Mouse (Mus musculus) neural tube, embryonic 14.5 days (tissue): ENCODE results near the gene Dnah17. TPM values are rescaled to one million over a fixed set of nuclear protein-coding genes. Genes with fewer than 3 reads are reported as not detected.

ENCODE experiments used
- ATAC-seq: fragments of 200-750 bp; cut with Nextera tagmentation; 2 replicates; pipeline ENCODE4 v1.8.0; 2017; ENCODE audit warnings: low read depth, mild to moderate bottlenecking, moderate TSS enrichment, moderate library complexity
- H3K27ac ChIP-seq: fragments of 300-500 bp; sonication (generic); 2 replicates; pipeline ENCODE4 v1.5.1; 2014; ENCODE audit warnings: low read depth, mild to moderate bottlenecking, control low read depth, low read length, moderate library complexity, mixed read lengths
- H3K27me3 ChIP-seq: fragments of 300-500 bp; sonication (generic); 2 replicates; pipeline ENCODE4 v1.6.1; 2014; ENCODE audit warnings: low read length; ENCODE audit not compliant: control insufficient read depth, insufficient read depth
- H3K36me3 ChIP-seq: fragments of 300-500 bp; sonication (generic); 2 replicates; pipeline ENCODE4 v1.6.1; 2014; ENCODE audit warnings: low read length, mixed read lengths; ENCODE audit not compliant: control insufficient read depth, insufficient read depth
- H3K4me1 ChIP-seq: fragments of 300-500 bp; sonication (generic); 2 replicates; pipeline ENCODE4 v1.6.1; 2014; ENCODE audit warnings: low read length; ENCODE audit not compliant: control insufficient read depth, insufficient read depth
- H3K4me2 ChIP-seq: fragments of 300-500 bp; sonication (generic); 2 replicates; pipeline ENCODE4 v1.6.1; 2014; ENCODE audit warnings: mild to moderate bottlenecking, low read depth, low read length, control low read depth
- H3K4me3 ChIP-seq: fragments of 300-500 bp; sonication (generic); 2 replicates; pipeline ENCODE4 v1.5.1; 2014; ENCODE audit warnings: low read depth, low read length, control low read depth, mixed read lengths
- H3K9ac ChIP-seq: fragments of 300-500 bp; sonication (generic); replicated peaks from 2 replicates; pipeline ENCODE4 v1.6.1; 2014; ENCODE audit warnings: low read depth, mild to moderate bottlenecking, control low read depth, low read length, mixed read lengths
- H3K9me3 ChIP-seq: fragments of 300-500 bp; sonication (generic); 2 replicates; pipeline ENCODE4 v1.6.1; 2016; ENCODE audit warnings: low read length; ENCODE audit not compliant: control insufficient read depth
- WGBS: fragments of 180-500 bp; shearing (Covaris S2); extraction: QIAGEN DNeasy Blood & Tissue Kit; methylation state at CpG from one replicate; pipeline ENCODE4 v1.1.7; 2014; 5-methylcytosine and 5-hydroxymethylcytosine counted together
- polyA plus RNA-seq: library from polyadenylated mRNA; unstranded; fragments of >200 nt; fragmentation: Nextera tagmentation; extraction: Ambion mirVana; gene quantifications from 2 replicates; pipeline ENCODE4 v1.2.1, GENCODE M21; 2014

The Dnah17 gene
- polyA plus RNA-seq, 1 experiment from 2014 or later: 0.43 TPM

- Histone ChIP-seq H3K27ac (no peak overlapping the region), H3K9me3 (no peaks in the 10 kb centered on the region), H3K9ac (no peak overlapping the region), H3K4me3 (no peak overlapping the region), H3K4me2 (no peak overlapping the region), H3K27me3 (no peaks in the 10 kb centered on the region), H3K36me3 (peaks cover 6% of the 10 kb centered on the region), H3K4me1 (peaks cover 7% of the 10 kb centered on the region; the same call in 1 of the 2 replicates)
- ATAC-seq: no peak
- 88% methylated on average over 12 of the region's 12 CpGs for WGBS
Observed at GRCm38 (mm10) chr11:118014391-118014995, 115.9 kb downstream of the Dnah17 start.

DNA sequence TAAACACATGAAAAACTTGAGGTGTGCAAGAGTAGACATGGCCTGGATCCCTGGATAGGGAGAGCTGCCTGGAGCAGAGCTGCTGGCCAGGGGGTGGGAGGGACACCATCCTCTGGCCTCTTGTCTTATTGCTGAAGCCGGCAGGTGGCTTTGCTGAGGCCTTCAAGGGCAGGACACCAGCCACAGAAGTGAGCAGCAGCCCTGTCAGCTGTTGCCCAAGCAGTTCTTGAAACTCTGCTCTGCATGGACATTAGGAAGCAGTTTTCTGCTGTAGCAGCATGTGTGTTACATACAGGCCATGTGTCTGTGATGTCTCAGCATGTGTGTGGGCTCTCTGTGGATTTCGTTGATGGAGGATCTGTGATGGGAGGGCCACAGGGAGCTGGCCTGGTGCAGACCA, 117.1 kb downstream of the Dnah17 start:
- no peak overlapping the region for H3K9ac ChIP-seq
- H3K4me3 ChIP-seq: no peak overlapping the region
- H3K4me2 ChIP-seq: no peak overlapping the region
- WGBS: 78% methylated on average over 2 of the region's 2 CpGs
- no peak for ATAC-seq
- no peaks in the 10 kb centered on the region for H3K9me3 ChIP-seq
- H3K4me1 ChIP-seq: peaks cover 14% of the 10 kb centered on the region; the same call in 1 of the 2 replicates
- peaks cover 6% of the 10 kb centered on the region; the same call in 1 of the 2 replicates for H3K36me3 ChIP-seq
- H3K27ac ChIP-seq: no peak overlapping the region
- H3K27me3 ChIP-seq: no peaks in the 10 kb centered on the region

DNA sequence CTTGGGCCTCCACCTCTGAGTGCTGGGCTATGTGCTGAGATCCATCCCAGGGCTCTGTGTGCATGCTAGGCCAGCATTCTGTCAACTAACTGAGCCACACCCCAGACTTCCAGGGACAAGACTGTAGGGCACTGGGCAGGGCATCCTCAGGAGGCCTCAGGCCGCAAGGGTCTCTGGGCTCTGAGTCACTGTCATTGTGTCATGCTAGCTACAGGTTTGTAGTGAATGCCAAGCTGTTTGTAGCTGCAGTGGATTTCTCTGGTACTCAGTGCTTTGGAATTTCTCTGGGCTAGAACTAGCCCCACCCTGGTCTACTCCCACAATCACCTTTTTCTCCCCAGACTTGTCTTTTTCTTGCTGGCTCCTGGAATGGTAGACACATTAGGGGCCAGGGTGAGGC, 117.8 kb downstream of the Dnah17 start:
- Histone ChIP-seq H3K27ac (no peak overlapping the region), H3K27me3 (no peaks in the 10 kb centered on the region), H3K4me3 (no peak overlapping the region), H3K9ac (no peak overlapping the region), H3K4me1 (peaks cover 14% of the 10 kb centered on the region; the same call in 1 of the 2 replicates), H3K4me2 (no peak overlapping the region), H3K36me3 (peaks cover 6% of the 10 kb centered on the region; the same call in 1 of the 2 replicates), H3K9me3 (no peaks in the 10 kb centered on the region)
- ATAC-seq: no peak
- WGBS: 90% methylated on average over 1 of the region's 1 CpGs

GRCm38 (mm10) chr11:118009865-118010571, 120.4 kb downstream of the Dnah17 start:
- Histone ChIP-seq H3K9me3 (no peaks in the 10 kb centered on the region), H3K27me3 (no peaks in the 10 kb centered on the region), H3K27ac (no peak overlapping the region), H3K4me1 (peaks cover 14% of the 10 kb centered on the region; the same call in 1 of the 2 replicates), H3K9ac (peak overlapping the region; percentile 32; the same call in 1 of the 2 replicates), H3K36me3 (peaks cover 24% of the 10 kb centered on the region), H3K4me2 (no peak overlapping the region), H3K4me3 (no peak overlapping the region)
- 53% methylated on average over 4 of the region's 4 CpGs for WGBS
- ATAC-seq: no peak

GRCm38 (mm10) chr11:118008843-118009242, 121.6 kb downstream of the Dnah17 start:
- no peak overlapping the region for H3K4me2 ChIP-seq
- no peak for ATAC-seq
- WGBS: 87% methylated on average over 8 of the region's 8 CpGs
- H3K27ac ChIP-seq: no peak overlapping the region
- peaks cover 14% of the 10 kb centered on the region; the same call in 1 of the 2 replicates for H3K4me1 ChIP-seq
- no peak overlapping the region for H3K4me3 ChIP-seq
- no peaks in the 10 kb centered on the region for H3K27me3 ChIP-seq
- 0 out of 2 replicates have a peak overlapping the region, but pooled peaks have one; percentile 32 for H3K9ac ChIP-seq
- no peaks in the 10 kb centered on the region for H3K9me3 ChIP-seq
- H3K36me3 ChIP-seq: peaks cover 31% of the 10 kb centered on the region

GRCm38 (mm10) chr11:118008144-118008805, 122.2 kb downstream of the Dnah17 start:
- no peak for ATAC-seq
- 66% methylated on average over 5 of the region's 5 CpGs for WGBS
- peaks cover 14% of the 10 kb centered on the region; the same call in 1 of the 2 replicates for H3K4me1 ChIP-seq

GRCm38 (mm10) chr11:118007460-118008143, 122.8 kb downstream of the Dnah17 start:
- Histone ChIP-seq H3K4me3 (no peak overlapping the region), H3K9ac (no peak overlapping the region), H3K4me1 (peaks cover 14% of the 10 kb centered on the region; the same call in 1 of the 2 replicates), H3K9me3 (no peaks in the 10 kb centered on the region), H3K4me2 (no peak overlapping the region), H3K27ac (no peak overlapping the region), H3K27me3 (no peaks in the 10 kb centered on the region), H3K36me3 (peaks cover 37% of the 10 kb centered on the region)
- WGBS: 73% methylated on average over 8 of the region's 8 CpGs
- ATAC-seq: no peak

More at GRCm38 (mm10) chr11:118008144-118008805, 122.2 kb downstream of the Dnah17 start:
- Histone ChIP-seq H3K27ac (no peak overlapping the region), H3K4me3 (no peak overlapping the region), H3K4me2 (no peak overlapping the region), H3K9me3 (no peaks in the 10 kb centered on the region), H3K27me3 (no peaks in the 10 kb centered on the region), H3K9ac (no peak overlapping the region), H3K36me3 (peaks cover 37% of the 10 kb centered on the region)

GRCm38 (mm10) chr11:118004217-118004616, 126.2 kb downstream of the Dnah17 start:
- H3K4me1 ChIP-seq: peaks cover 5% of the 10 kb centered on the region; the same call in 1 of the 2 replicates
- no peak overlapping the region for H3K27ac ChIP-seq
- peaks cover 47% of the 10 kb centered on the region for H3K36me3 ChIP-seq
- no peaks in the 10 kb centered on the region for H3K9me3 ChIP-seq
- no peak overlapping the region for H3K9ac ChIP-seq
- WGBS: 90% methylated on average over 5 of the region's 5 CpGs
- no peaks in the 10 kb centered on the region for H3K27me3 ChIP-seq
- no peak for ATAC-seq
- H3K4me2 ChIP-seq: no peak overlapping the region
- no peak overlapping the region for H3K4me3 ChIP-seq
